Mouse (Mus musculus): ENCODE measurements at regions not wholly inside any gene's neighbourhood (a gene's known extent, or its start where the extent isn't known, plus 50 kb on each side); places are given as distances from the start of the nearest gene placed in this dataset.

GRCm38 (mm10) chr12:118659240-118660120 is 186.6 kb upstream of the Sp8 start:
- DNase-seq (ENCODE audit: low spot score in 2 of 2) = no peak

- no peak for DNase-seq (ENCODE audit: low spot score in 2 of 2)
Observed at GRCm38 (mm10) chr12:118650483-118651160, 195.5 kb upstream of the Sp8 start.

GRCm38 (mm10) chr12:118649323-118649973 is 196.7 kb upstream of the Sp8 start:
- DNase-seq (ENCODE audit: low spot score in 2 of 2) = no peak

DNA sequence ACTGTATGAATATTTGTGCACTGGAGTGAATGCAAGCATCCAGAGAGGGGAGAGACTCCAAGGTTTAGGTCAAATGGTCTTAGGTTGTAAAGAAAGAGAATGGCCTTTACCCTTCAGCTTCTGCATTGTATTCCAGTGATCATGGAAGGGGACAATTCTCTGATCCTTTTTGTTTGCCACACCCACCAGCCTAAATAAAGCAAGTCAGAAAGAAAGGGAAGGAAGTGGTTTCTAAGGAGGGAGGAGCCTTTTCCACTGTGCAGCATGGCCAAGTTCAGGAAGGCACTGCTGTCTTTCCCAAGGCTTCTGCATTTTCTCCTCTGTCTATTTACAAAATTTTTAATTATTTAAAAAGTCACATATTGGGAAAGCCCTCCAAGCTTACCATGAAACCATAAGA is 197.5 kb upstream of the Sp8 start:
- no peak for DNase-seq (ENCODE audit: low spot score in 2 of 2)

DNA sequence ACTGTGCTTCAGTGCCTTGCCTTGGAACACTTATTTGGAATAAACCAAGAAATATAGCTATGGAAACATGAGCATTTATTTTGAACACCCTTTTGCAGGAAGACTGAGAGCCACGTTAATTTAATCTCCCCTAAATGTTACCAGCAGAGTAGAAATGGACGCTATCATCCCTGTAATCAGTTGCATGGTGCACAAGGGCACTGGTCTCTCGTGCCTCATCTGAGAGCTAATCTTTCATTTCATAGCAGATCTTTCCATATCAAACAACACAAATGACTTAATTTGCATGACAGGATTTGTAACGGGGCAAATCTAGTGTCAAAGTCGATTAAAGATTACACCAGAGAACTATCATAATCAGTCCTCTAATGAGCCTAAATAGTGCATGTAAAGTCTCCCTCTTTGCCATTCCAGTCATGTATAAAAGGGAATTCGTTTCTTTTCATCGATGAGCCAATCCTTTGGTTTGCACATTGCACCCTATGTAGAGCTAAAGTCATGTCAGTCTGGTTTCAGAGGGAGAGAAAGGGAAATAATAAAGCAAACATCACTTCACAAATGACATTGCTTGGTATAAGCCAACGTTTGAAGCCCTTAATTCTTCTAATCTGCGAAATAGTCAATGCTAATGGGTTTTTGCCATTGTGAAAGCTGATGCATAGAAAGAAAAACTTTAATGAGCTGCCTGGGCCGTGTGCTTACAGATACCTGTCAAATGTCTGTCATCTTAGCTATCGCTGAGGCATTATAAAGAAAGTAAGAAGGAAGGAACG is 198.7 kb upstream of the Sp8 start:
- DNase-seq (ENCODE audit: low spot score in 2 of 2) = no peak

DNA sequence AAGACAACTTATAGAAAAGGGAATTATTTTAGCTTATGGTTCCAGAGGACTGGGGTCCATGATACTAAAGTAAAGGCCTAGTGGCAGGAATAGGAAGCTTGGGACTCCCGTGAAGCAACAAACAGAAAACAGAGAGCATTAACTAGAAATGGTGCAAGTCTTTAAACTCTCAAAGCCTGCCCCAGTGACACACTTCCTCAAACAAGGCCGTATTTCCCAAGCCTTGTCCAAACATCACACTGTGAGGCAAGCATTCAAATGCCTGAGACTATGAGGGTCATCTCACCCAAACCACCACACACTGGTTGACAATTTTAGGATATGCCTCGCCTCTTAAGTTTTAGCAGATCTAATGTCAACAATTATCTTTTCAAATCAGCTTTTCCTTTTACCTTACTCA is 205.2 kb upstream of the Sp8 start:
- DNase-seq (ENCODE audit: low spot score in 2 of 2) = no peak

DNA sequence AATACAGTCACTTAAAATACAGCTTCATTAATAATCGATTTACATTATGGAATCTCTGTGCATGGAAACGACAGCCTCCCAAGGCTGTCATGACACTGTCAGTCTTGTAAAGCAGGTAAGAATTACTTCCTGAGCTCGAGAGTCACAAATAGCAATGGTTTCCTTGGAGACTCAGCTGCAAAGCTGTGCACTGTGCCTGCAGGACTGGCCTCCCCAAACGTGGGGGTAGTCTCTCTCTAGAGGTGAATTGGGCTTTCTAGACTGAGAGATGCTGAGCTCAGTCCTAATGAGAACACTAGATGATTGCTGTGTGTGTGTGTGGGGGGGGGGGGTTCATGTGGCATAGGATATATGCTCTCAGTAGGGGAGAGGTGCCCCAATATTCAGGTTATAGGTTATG is 208.9 kb upstream of the Sp8 start:
- DNase-seq (ENCODE audit: low spot score in 2 of 2) = no peak

DNA sequence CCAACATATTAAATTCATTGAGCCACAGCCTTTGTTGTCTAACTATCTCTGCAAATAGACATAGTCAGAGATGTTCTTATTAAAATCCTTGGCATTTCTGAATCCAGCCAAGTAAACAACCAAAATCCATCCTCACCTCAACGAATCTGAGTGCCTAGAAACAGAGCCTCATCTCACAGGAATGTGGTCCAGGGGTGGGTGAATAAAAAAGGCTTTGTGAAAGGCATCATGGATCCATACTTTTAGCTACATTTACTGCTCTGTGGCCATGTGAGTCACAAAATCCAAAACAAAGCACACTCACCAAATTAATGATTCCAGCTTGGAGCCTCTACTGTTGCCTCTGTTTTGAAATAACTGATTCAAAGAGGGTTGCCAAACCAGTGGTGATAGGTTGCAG is 210.7 kb upstream of the Sp8 start:
- no peak for DNase-seq (ENCODE audit: low spot score in 2 of 2)

GRCm38 (mm10) chr12:118630373-118630772 is 215.8 kb upstream of the Sp8 start:
- no peak for DNase-seq (ENCODE audit: low spot score in 2 of 2)

DNA sequence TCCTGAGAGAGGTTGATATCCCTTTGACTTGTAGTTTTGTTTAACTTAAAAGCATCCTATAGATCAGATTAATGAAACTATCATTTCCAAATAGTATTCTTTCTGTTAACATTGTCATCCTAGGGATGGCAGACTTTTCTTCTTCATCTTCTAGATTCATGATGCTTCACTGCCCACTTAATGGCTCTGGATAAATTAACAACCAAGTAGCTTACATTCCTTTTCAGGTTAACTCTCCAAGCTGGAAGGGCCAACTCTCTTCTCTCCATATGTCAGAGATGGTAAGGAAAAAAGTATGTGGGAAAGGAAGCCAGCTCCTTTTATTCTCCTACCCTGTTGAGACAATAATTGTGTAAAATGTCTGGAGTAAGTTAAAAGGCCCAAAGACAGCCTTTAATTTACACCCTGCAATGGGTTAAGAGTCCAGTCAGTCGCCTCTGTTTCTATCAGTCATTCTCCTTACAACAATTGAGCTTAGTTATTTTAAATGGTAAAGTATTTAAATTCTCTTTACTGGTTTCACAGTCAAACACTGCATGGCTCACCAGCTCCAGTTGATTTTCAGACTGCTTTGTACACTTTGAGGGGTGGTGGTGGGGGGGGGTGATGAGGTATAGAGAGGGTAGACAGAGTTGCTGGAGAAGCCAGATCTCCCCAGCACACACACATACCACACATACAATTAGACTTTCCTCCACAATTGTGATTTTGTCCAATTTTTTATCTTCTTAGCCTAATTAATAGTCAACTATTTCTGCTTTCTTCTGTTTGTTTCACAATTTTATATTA is 224.2 kb upstream of the Sp8 start:
- no peak for DNase-seq (ENCODE audit: low spot score in 2 of 2)

DNA sequence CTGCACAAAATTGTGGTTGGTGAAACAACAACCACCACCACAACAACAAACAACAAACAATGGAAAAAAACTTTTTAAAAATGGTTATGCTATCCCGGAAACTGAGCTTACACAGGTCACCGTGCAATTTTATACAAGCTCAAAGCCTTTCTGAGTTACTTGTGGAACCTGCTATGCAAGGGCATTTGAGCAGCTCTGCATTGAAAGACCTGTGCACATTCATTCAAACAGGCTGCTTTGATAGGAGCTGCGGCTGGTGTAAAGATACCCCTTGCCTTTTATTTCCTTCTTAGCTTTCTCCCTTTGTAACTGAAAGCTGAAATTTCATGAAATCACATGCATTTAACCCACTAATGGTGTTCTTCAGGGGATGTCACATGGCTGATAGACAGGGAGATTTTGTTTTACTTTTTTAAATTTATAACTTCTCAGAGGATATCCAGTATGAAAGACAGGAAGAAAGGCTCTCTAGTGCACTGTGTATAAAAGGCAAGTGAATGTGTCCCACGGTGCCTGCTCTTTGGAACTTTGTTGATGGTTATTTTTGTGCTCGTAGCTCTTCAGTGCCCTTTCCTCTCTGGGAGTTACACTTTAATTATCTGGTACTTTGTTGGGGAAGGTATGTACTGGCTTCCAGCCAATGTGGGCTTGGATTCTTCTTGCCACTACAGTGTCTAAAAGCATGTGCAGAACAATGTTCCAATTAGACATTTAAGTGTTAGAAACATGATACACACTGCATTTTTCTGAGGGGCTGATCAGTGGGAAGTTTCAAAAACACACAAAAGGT is 225.1 kb upstream of the Sp8 start:
- no peak for DNase-seq (ENCODE audit: low spot score in 2 of 2)

GRCm38 (mm10) chr12:118597015-118597414 is 249.1 kb upstream of the Sp8 start:
- DNase-seq (ENCODE audit: low spot score in 2 of 2) = no peak

- DNase-seq (ENCODE audit: low spot score in 2 of 2) = no peak
Observed at GRCm38 (mm10) chr12:118594781-118595574, 251.2 kb upstream of the Sp8 start.

DNA sequence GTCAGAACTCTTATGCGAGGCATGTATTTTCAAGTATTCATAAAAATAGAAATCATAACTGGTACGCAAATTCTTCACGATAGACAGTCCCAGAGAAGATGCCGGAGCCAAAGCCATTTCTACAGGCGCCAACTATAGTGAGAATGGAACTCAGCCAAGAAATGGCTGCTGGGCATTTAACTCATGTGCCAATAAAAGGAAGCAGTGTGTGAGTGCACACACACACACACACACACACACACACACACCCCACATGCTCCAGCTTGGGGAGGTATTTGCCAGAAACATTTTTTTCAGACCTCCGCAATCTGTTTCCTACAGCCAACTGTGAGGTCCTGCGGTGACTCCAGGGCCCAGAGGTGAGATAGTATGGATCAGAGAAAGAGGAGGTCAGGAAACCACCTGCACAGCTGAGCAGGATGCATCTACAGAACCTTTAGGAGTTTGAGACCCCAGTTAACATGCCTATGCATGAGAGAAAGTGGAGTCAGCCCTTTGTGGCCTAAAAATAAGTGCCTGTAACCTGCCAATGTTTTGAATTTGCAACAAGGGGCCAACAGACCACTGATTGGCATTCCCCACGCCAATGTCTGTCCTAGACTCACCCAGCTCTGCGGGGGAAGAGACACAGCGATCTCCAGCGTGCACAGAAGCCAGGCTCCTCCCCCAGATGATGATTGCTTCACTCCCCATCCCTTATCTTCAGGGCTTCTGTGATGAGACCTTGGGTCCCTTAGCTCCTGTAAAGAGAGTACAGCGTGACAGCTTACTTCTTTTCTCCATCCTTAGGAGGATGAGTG is 262.1 kb upstream of the Sp8 start:
- DNase-seq (ENCODE audit: low spot score in 2 of 2) = no peak

DNA sequence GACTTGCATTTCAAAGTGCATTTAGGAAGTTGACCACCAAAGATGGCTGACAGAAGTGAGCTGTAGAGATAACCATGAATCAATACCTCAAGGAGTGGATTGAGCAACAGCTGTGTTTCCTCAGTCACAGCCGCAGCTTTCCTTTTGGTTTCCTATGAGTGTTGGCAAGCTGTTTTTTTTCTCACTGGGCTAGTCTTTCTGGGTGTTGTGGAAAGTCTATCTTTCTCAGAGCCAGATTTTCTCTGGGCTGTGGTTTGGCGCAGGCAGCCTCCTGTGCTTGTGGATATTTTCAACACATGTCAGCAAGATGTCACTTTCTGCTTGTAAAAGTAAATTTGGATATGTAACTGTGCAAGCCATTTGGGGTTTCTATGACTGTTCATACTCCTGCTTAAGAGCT is 268.6 kb upstream of the Sp4 start:
- no peak for DNase-seq (ENCODE audit: low spot score in 2 of 2)

GRCm38 (mm10) chr12:118566681-118567080 is 265.4 kb upstream of the Sp4 start:
- DNase-seq (ENCODE audit: low spot score in 2 of 2) = no peak

GRCm38 (mm10) chr12:118564394-118565112 is 263.3 kb upstream of the Sp4 start:
- no peak for DNase-seq (ENCODE audit: low spot score in 2 of 2)

DNA sequence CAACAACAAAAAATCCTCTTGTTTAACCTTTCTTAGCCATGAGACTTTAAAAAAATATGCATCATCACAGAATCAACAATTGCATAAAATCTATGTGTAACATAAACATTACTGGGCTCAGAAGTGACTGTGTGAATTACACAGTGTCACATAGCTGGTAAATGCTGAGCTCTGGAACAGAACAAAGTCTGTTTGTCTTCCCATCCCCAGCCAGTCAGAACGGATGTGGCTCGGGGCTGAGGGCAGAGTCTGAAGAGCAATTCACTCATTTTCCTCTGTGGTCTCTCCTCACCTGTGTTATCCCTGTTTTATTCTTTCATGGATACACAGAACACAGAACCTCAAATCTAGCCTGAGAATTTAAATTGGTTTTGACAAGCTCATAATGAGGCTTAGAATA is 261.0 kb upstream of the Sp4 start:
- DNase-seq (ENCODE audit: low spot score in 2 of 2) = no peak
